Mouse (Mus musculus) CH12.LX (cell line): ENCODE data around the gene Nacc2. TPM values are rescaled to one million over a fixed set of nuclear protein-coding genes. Genes with fewer than 3 reads are reported as not detected.

Experiments used
- DNase-seq: peaks from one replicate; pipeline ENCODE4 v3.0.0-alpha.2; 2013; ENCODE audit errors: extremely low read depth
- H3K27ac ChIP-seq: 2 replicates; pipeline ENCODE4 v1.5.1; 2012; ENCODE audit warnings: low read depth, mild to moderate bottlenecking, control low read depth, moderate library complexity; ENCODE audit not compliant: insufficient read depth
- H3K27me3 ChIP-seq: replicated peaks from 2 replicates; pipeline ENCODE3; 2012; ENCODE audit warnings: inconsistent platforms
- H3K36me3 ChIP-seq, 2 experiments: replicated peaks in 1 of 2; 2 replicates each; pipeline versions ENCODE3 to v1.6.1; 2012; ENCODE audit warnings: inconsistent platforms in 1 of 2, low read length in 1 of 2, mild to moderate bottlenecking in 1 of 2, mixed read lengths in 1 of 2, moderate library complexity in 1 of 2; ENCODE audit not compliant: control insufficient read depth in 1 of 2, insufficient read depth in 1 of 2
- H3K4me1 ChIP-seq, 2 experiments: 2 replicates each; pipeline ENCODE4 v1.6.1; 2012; ENCODE audit warnings: inconsistent platforms in 1 of 2, moderate library complexity in 1 of 2; ENCODE audit not compliant: insufficient read depth in 2 of 2, control insufficient read depth in 1 of 2
- H3K4me2 ChIP-seq: 2 replicates; pipeline ENCODE4 v1.6.1; 2012; ENCODE audit warnings: low read depth, mild to moderate bottlenecking, control low read depth; ENCODE audit not compliant: poor library complexity, insufficient read depth, severe bottlenecking
- H3K4me3 ChIP-seq, 3 experiments: fragments of 150-350 bp in 1 of 3; sonication (generic) in 1 of 3; replicated peaks in 1 of 3; 2 replicates each; pipeline versions ENCODE3 to v1.5.1; 2011 to 2012; ENCODE audit warnings: low read depth in 2 of 3, low read length in 2 of 3, mild to moderate bottlenecking in 2 of 3, moderate library complexity in 2 of 3, control low read depth in 1 of 3, improper control_type of control experiment in 1 of 3, inconsistent platforms in 1 of 3, mixed read lengths in 1 of 3; ENCODE audit not compliant: poor library complexity in 1 of 3
- H3K79me2 ChIP-seq: replicated peaks from 2 replicates; pipeline ENCODE4 v1.6.1; 2012; ENCODE audit warnings: mild to moderate bottlenecking, moderate library complexity; ENCODE audit not compliant: control insufficient read depth, poor library complexity, insufficient read depth, severe bottlenecking; ENCODE audit errors: extremely low read depth
- H3K9ac ChIP-seq: 2 replicates; pipeline ENCODE4 v1.6.1; 2012; ENCODE audit warnings: low read depth, mild to moderate bottlenecking, control low read depth, moderate library complexity; ENCODE audit not compliant: insufficient read depth
- H3K9me3 ChIP-seq: replicated peaks from 2 replicates; pipeline ENCODE3; 2012; ENCODE audit warnings: low read length, inconsistent platforms, mixed read lengths
- CHD1 ChIP-seq: IDR thresholded peaks from 2 replicates; pipeline ENCODE4 v1.6.1; 2012; ENCODE audit warnings: low read depth, low read length, improper control_type of control experiment, inconsistent platforms
- CTCF ChIP-seq, 2 experiments: IDR thresholded peaks in 1 of 2; conservative IDR thresholded peaks in 1 of 2; 2 replicates each; pipeline ENCODE4 v1.5.1; 2011 to 2012; ENCODE audit warnings: low read depth in 2 of 2, low read length in 2 of 2, improper control_type of control experiment in 1 of 2, inconsistent platforms in 1 of 2, mild to moderate bottlenecking in 1 of 2, moderate library complexity in 1 of 2
- E2F4 ChIP-seq: IDR thresholded peaks from 2 replicates; pipeline ENCODE4 v1.6.1; 2011; ENCODE audit warnings: low read depth, low read length, improper control_type of control experiment; ENCODE audit not compliant: insufficient replicate concordance
- ETS1 ChIP-seq: conservative IDR thresholded peaks from 2 replicates; pipeline ENCODE4 v1.6.1; 2012; ENCODE audit warnings: low read depth, mild to moderate bottlenecking, inconsistent platforms, low read length, improper control_type of control experiment, moderate library complexity
- IRF4 ChIP-seq: IDR thresholded peaks from 2 replicates; pipeline ENCODE4 v1.6.1; 2014; ENCODE audit warnings: low read depth, mild to moderate bottlenecking, inconsistent platforms, low read length, improper control_type of control experiment
- MAFK ChIP-seq: IDR thresholded peaks from 2 replicates; pipeline ENCODE4 v1.6.1; 2011; ENCODE audit warnings: low read length, improper control_type of control experiment; ENCODE audit not compliant: insufficient replicate concordance
- MAZ ChIP-seq: IDR thresholded peaks from 2 replicates; pipeline ENCODE4 v1.6.1; 2012; ENCODE audit warnings: low read depth, mild to moderate bottlenecking, inconsistent platforms, low read length, improper control_type of control experiment, moderate library complexity
- MEF2A ChIP-seq: IDR thresholded peaks from 2 replicates; pipeline ENCODE4 v1.6.1; 2014; ENCODE audit warnings: low read depth, mild to moderate bottlenecking, inconsistent platforms, low read length, improper control_type of control experiment, borderline replicate concordance
- MXI1 ChIP-seq: IDR thresholded peaks from 2 replicates; pipeline ENCODE4 v1.6.1; 2011; ENCODE audit warnings: mild to moderate bottlenecking, low read depth, low read length, improper control_type of control experiment
- MYC ChIP-seq: IDR thresholded peaks from 2 replicates; pipeline ENCODE4 v1.6.1; 2011; ENCODE audit warnings: low read depth, mild to moderate bottlenecking, improper control_type of control experiment, low read length
- NELFE ChIP-seq: IDR thresholded peaks from 2 replicates; pipeline ENCODE4 v1.6.1; 2011; ENCODE audit warnings: low read depth, low read length, improper control_type of control experiment
- NRF1 ChIP-seq: IDR thresholded peaks from 2 replicates; pipeline ENCODE4 v1.6.1; 2014; ENCODE audit warnings: low read depth, mild to moderate bottlenecking, inconsistent platforms, low read length, improper control_type of control experiment, moderate library complexity
- POLR2A ChIP-seq: IDR thresholded peaks from 2 replicates; pipeline ENCODE4 v1.6.1; 2011; ENCODE audit warnings: low read depth, mild to moderate bottlenecking, improper control_type of control experiment, low read length
- POLR2AphosphoS2 ChIP-seq: IDR thresholded peaks from 2 replicates; pipeline ENCODE4 v1.6.1; 2011; ENCODE audit warnings: low read depth, low read length, improper control_type of control experiment
- RAD21 ChIP-seq: IDR thresholded peaks from 2 replicates; pipeline ENCODE4 v1.6.1; 2011; ENCODE audit warnings: low read depth, mild to moderate bottlenecking, low read length, improper control_type of control experiment, moderate library complexity
- SMC3 ChIP-seq: IDR thresholded peaks from 2 replicates; pipeline ENCODE4 v1.6.1; 2011; ENCODE audit warnings: low read depth, low read length, improper control_type of control experiment
- TCF12 ChIP-seq: IDR thresholded peaks from 2 replicates; pipeline ENCODE4 v1.6.1; 2014; ENCODE audit warnings: low read depth, mild to moderate bottlenecking, inconsistent platforms, low read length, improper control_type of control experiment
- USF1 ChIP-seq: IDR thresholded peaks from 2 replicates; pipeline ENCODE4 v1.6.1; 2014; ENCODE audit warnings: low read depth, mild to moderate bottlenecking, inconsistent platforms, low read length, improper control_type of control experiment
- ZC3H11A ChIP-seq: IDR thresholded peaks from 2 replicates; pipeline ENCODE4 v1.6.1; 2012; ENCODE audit warnings: low read depth, mild to moderate bottlenecking, inconsistent platforms, low read length, improper control_type of control experiment
- dilution Hi-C: fragments of 300-500 bp; cut with MboI; formaldehyde crosslinking; loops from 2 replicates; pipeline ENCODE4 v1.14.3; 2020; ENCODE audit warnings: low sequenced_read_pairs; ENCODE audit not compliant: extremely low pct_unique_long_range_greater_than_20kb, extremely low pct_ligation_motif_present
- in situ Hi-C: fragments of 300-500 bp; cut with MboI; formaldehyde crosslinking; loops from 3 replicates; pipeline ENCODE4 v1.14.3; 2019; ENCODE audit warnings: low sequenced_read_pairs, low pct_ligation_motif_present, low pct_unique_long_range_greater_than_20kb, mixed read lengths
- polyA plus RNA-seq: library from polyadenylated mRNA; unstranded; fragments of >175 nt; gene quantifications from 2 replicates; pipeline ENCODE4 v1.2.1, GENCODE M21; 2012; ENCODE audit warnings: low read depth; ENCODE audit not compliant: insufficient read length
- total RNA-seq, 2 experiments: library from RNA; depleted of rRNA; stranded (reverse); fragments of 300-350 nt in 1 of 2; fragments of >200 nt in 1 of 2; gene quantifications; 2 replicates each; pipeline ENCODE4 v1.2.3; 2012 to 2014

Nacc2 gene
- total and polyA plus RNA-seq, 3 experiments, result 0.59 to 2.3 (median 1.1) TPM

GRCm38 (mm10) chr2:26079409-26079808, 43.6 kb downstream of the Nacc2 start (continued):
- TF ChIP-seq USF1, result no peak
- no peak for TF ChIP-seq NELFE

- Histone ChIP-seq H3K27ac (no peak overlapping the region), H3K4me3 (no peak overlapping the region), H3K9ac (no peak overlapping the region), H3K79me2 (no peaks in the 10 kb centered on the region), H3K27me3 (no peaks in the 10 kb centered on the region), H3K4me2 (no peak overlapping the region), H3K9me3 (no peaks in the 10 kb centered on the region), H3K36me3 (no peaks in the 10 kb centered on the region), H3K4me1 (peaks cover 0 to 10% of the 10 kb centered on the region in 2 experiments; a peak in 2 of 4 replicates)
- TF ChIP-seq CHD1 (no peak), ZC3H11A (no peak)
- in situ Hi-C loops, result no loop called here
- dilution Hi-C loops, result no loop called here
- no peak for DNase-seq
Observed at GRCm38 (mm10) chr2:26077068-26077467, 46.0 kb downstream of the Nacc2 start.

- no peak overlapping the region for H3K27ac ChIP-seq
- TF ChIP-seq POLR2A (no peak), TCF12 (no peak), IRF4 (no peak), ETS1 (no peak), MXI1 (no peak), NELFE (no peak), RAD21 (no peak), MYC (no peak), NRF1 (no peak), SMC3 (no peak), CTCF (conservative IDR thresholded peaks at IDR 0.05 in 1 of 2, IDR thresholded peaks at IDR 0.05 in 1 of 2; ENCODE audit: low read depth in 2 of 2, low read length in 2 of 2) (no peak), MAZ (no peak), MAFK (no peak), POLR2AphosphoS2 (no peak), MEF2A (no peak), CHD1 (no peak), E2F4 (no peak)
- H3K9ac ChIP-seq, result no peak overlapping the region
- no peaks in the 10 kb centered on the region for H3K9me3 ChIP-seq
- DNase-seq, result no peak
- H3K79me2 ChIP-seq, result no peaks in the 10 kb centered on the region
- H3K4me2 ChIP-seq, result no peak overlapping the region
- peaks cover 0 to 10% of the 10 kb centered on the region in 2 experiments; a peak in 2 of 4 replicates for H3K4me1 ChIP-seq
- no peaks in the 10 kb centered on the region for H3K27me3 ChIP-seq
- in situ Hi-C loops (no loop called here), dilution Hi-C loops (no loop called here)
- no peaks in the 10 kb centered on the region for H3K36me3 ChIP-seq
- H3K4me3 ChIP-seq, result no peak overlapping the region
Observed at GRCm38 (mm10) chr2:26076121-26076520, 46.9 kb downstream of the Nacc2 start.
